Mouse (Mus musculus) CH12F3 (cell line): Measurements from ENCODE around the gene Ostc.

Experiments used
- in situ Hi-C: fragments of 300-500 bp; cut with MboI; formaldehyde crosslinking; loops from 2 replicates; pipeline ENCODE4 v1.14.3; 2020; ENCODE audit warnings: low sequenced_read_pairs

The Ostc gene

GRCm38 (mm10) chr3:130649569-130649968 lies 59.7 kb downstream of the Ostc start:
- in situ Hi-C loops: no loop called here

GRCm38 (mm10) chr3:130646110-130646810 lies 63.0 kb downstream of the Ostc start:
- in situ Hi-C loops: no loop called here
